In genomic region chr4:128160656-128161055, GRCm38 (mm10) we compare ENCODE assay signal across 14 mouse cellular contexts.
DNase-seq lines count a peak whose midpoint lies in the region.
"Had no signal": no experiment of that assay in that cellular context is flagged by ENCODE, and none has a peak within 500 bp of the region (broad histone marks: within the 10 kb centered on the region; RNA-seq: fewer than 3 reads in every experiment).

No protein-coding gene starts in this region.

- peak; percentile 47 for DNase-seq in layer of hippocampus, adult 11-12 months (ENCODE audit: low spot score)
- no peak for DNase-seq in layer of hippocampus, postnatal 36 days
- peak; percentile 42 for DNase-seq in layer of hippocampus, adult 9-11 months
- no peak for DNase-seq in layer of hippocampus, postnatal 25 days (ENCODE audit: extremely low spot score in 1 of 2, low spot score in 1 of 2)
- DNase-seq in right cerebral cortex, postnatal 14 days = peak; percentile 38
- DNase-seq in right cerebral cortex, postnatal 36 days (ENCODE audit: low spot score in 2 of 2) = no peak
- DNase-seq: adrenal gland, adult 8-10 months; adrenal gland, postnatal 14 days; adrenal gland, postnatal 36 days; B cell, adult 2 months; cerebellum, adult 11-12 months; cerebellum, adult 2 months; cerebellum, adult 9-10 months; cerebellum, postnatal 25 days had no signal

Comparison
In these comparisons a context has a peak if more than half of its experiments do, and no peak if none do; other contexts are left out.
1. DNase-seq: peak in layer of hippocampus, adult 11-12 months (single experiment), layer of hippocampus, adult 9-11 months (single experiment) and right cerebral cortex, postnatal 14 days (single experiment); none in layer of hippocampus, postnatal 36 days (0 of 2), layer of hippocampus, postnatal 25 days (0 of 2) and right cerebral cortex, postnatal 36 days (0 of 2).